Mouse (Mus musculus) testis, postnatal 10 days (tissue): ENCODE data around the gene Cdhr4.

ENCODE experiments used
- DNase-seq: peaks from one replicate; pipeline ENCODE4 v3.0.0; 2021; ENCODE audit warnings: low spot score

Cdhr4 gene

GRCm38 (mm10) chr9:107992197-107992596, at the start of gene Cdhr4:
TSS of gene Cdhr4 (plus strand) at chr9:107992497.
- no peak for DNase-seq

- no peak for DNase-seq
Measured at GRCm38 (mm10) chr9:107947241-107948194, 44.8 kb upstream of the Cdhr4 start.

- no peak for DNase-seq
Measured at GRCm38 (mm10) chr9:107949184-107949921, 42.9 kb upstream of the Cdhr4 start.

GRCm38 (mm10) chr9:107949922-107950235, 42.4 kb upstream of the Cdhr4 start, which contains the start of gene Traip:
TSS of gene Traip (plus strand) at chr9:107950136.
- DNase-seq, result no peak

- peak; percentile 95 for DNase-seq
Measured at GRCm38 (mm10) chr9:107950460-107951355, 41.6 kb upstream of the Cdhr4 start.

- DNase-seq, result no peak
Measured at GRCm38 (mm10) chr9:107955613-107956289, 36.5 kb upstream of the Cdhr4 start.

GRCm38 (mm10) chr9:107957141-107957540, 35.2 kb upstream of the Cdhr4 start:
- no peak for DNase-seq

GRCm38 (mm10) chr9:107959896-107960295, 32.4 kb upstream of the Cdhr4 start:
- DNase-seq, result no peak

GRCm38 (mm10) chr9:107960928-107961327, 31.4 kb upstream of the Cdhr4 start:
- no peak for DNase-seq

GRCm38 (mm10) chr9:107961351-107961762, 30.9 kb upstream of the Cdhr4 start:
- no peak for DNase-seq

- DNase-seq, result no peak
Measured at GRCm38 (mm10) chr9:107961881-107962280, 30.4 kb upstream of the Cdhr4 start.

- DNase-seq, result no peak
Measured at GRCm38 (mm10) chr9:107962916-107963315, 29.4 kb upstream of the Cdhr4 start.

GRCm38 (mm10) chr9:107963700-107964099, 28.6 kb upstream of the Cdhr4 start:
- DNase-seq, result peak; percentile 94

GRCm38 (mm10) chr9:107964681-107965080, 27.6 kb upstream of the Cdhr4 start:
- DNase-seq, result no peak

GRCm38 (mm10) chr9:107966676-107967075, 25.6 kb upstream of the Cdhr4 start:
- DNase-seq, result no peak

GRCm38 (mm10) chr9:107967437-107967836, 24.9 kb upstream of the Cdhr4 start:
- DNase-seq, result no peak

GRCm38 (mm10) chr9:107968531-107968930, 23.8 kb upstream of the Cdhr4 start:
- DNase-seq, result no peak

GRCm38 (mm10) chr9:107970311-107970710, 22.0 kb upstream of the Cdhr4 start:
- no peak for DNase-seq

- DNase-seq, result no peak
Measured at GRCm38 (mm10) chr9:107971690-107972541, 20.4 kb upstream of the Cdhr4 start.

GRCm38 (mm10) chr9:107974491-107975171, 17.7 kb upstream of the Cdhr4 start:
- DNase-seq, result no peak
